Mouse (Mus musculus) testis, postnatal 10 days (tissue): ENCODE measurements around the gene Hes2.

Experiments used
- DNase-seq: peaks from one replicate; pipeline ENCODE4 v3.0.0; 2021; ENCODE audit warnings: low spot score

Gene Hes2

DNA sequence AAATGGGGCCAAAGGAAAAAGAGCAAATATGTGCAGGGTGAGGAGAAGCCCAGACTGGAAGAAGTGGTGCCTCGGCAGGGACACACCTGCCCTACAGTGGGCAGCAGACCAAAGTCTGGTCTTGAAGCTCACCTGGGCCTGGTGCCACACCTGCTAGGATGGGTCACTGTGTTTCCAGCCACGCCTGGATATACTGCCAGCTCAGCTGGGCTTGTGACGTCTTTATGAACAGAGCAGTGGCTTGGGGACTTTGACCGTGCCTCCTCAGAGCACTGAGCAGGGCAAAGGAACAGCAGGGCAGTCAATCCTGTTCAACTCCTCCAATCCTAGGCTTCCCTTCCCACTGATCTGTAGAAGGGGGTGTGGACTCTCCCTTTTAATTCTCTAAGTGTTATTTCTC is 2.1 kb downstream of the Hes2 start:
- no peak for DNase-seq

DNA sequence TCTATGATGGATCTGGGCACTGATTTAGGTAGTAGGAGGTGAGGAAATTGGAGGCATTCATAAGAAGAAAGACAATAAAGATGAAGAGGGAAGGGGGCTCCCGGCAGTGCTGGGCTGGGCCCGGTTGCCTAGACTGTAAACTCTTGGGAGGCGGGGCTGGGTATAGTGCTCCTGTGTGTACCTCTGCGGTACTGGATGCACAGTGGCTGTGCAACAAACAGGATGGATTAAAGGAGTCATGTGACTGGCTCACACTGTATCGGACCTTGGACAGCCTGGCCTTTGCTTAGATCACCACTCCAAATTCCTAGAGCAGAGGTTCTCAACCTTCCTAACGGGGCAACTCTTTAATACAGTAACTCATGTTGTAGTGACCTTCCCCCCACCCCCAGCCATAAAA is 2.9 kb downstream of the Hes2 start:
- DNase-seq: no peak

DNA sequence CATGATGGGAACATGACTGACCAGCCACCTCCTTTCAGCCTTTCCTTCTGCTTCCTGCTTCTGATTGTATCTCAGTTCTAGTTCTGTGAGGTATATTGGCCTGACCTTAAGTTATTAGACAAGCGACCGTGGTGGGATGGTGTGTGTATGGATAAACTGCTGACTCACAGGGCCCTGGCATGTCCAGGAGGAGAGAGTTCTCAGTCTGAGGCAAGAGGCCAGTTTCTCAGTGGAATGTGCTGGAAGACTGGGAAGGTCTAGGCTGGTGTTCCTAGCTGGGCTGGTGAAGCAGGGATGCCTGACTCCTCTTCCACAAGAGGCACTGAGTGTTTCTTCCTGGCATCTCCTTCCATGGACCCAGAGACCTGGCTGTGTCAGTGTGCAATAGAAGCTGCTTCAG is 4.1 kb downstream of the Hes2 start:
- no peak for DNase-seq

DNA sequence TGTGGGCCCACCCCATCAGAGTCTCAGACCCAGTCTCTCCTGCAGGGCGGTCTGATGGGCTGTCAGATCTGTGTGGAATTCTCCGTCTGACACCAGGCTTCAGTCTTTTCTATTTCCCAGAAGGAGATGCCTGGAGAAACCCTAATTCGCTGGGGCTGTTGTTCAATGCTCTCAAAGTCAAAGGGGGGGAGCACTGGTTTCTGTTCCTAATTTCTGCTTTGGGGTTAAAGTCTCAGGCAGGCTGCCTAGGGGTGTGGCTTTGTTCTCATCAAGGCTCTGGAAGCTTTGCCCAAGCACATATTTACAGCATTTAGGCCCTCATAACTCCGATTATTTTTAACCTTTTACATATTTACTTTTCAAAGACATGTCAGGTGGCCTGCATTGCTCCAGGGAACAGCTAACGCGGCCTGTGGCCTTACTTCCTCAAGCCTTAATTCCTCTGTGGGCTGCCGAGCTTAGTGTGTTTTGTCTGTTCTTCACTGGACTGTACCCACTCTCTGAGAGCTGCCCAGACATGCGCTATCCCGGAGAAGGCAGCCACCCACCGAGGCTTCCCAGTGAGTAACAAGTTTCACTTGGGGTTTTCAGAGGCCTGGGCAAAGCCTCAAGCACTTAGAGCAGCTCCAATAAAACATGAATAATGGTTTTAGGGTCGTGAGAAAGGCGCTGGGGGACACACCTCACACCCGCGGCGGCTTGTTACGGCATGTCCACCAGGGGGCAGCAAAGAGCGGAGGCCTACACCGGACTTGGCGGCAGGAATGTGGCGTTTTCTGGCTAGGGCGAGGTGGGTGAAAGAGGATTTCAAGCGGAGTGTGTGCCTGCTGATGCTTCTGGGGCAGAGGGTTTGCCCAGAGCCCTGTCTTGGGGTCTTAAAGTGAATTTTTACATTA is 6.6 kb downstream of the Hes2 start:
- peak; percentile 92 for DNase-seq

DNA sequence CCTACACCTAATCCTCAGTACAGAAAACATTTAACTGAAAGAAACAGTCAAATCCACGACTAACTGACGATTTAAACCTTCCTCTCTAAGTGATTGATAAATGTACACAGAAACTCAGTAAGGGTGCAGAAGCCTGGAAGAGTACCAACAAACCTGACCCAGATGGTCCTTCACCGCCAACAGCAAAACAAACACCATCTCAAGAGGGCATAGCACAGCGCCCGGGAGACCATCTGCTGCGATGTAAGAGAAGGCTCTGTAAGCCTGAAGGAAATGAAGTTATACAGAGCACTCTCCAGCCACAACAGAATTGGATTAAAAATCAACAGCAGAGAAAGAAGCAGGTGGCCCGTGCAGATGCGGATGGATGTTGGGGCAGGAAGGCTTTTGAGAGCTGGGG is 9.4 kb downstream of the Hes2 start:
- no peak for DNase-seq

DNA sequence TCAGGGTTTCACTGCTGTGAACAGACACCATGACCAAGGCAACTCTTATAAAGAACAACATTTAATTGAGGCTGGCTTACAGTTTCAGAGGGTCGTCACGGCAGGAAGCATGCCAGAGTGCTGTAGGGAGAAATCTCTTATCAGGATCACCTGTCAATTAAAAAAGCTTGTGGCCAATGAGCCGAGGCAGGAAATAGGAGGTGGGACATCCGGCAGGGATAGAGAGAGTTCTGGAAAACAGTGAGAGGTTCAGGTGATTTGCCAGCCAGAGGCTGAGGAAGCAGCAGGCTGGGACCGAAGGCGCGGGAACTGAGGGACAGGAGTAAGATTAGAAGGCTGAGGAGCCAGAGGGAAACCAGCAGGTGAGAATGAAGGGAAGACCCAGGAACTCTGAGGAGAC is 10.4 kb downstream of the Hes2 start:
- DNase-seq: no peak

DNA sequence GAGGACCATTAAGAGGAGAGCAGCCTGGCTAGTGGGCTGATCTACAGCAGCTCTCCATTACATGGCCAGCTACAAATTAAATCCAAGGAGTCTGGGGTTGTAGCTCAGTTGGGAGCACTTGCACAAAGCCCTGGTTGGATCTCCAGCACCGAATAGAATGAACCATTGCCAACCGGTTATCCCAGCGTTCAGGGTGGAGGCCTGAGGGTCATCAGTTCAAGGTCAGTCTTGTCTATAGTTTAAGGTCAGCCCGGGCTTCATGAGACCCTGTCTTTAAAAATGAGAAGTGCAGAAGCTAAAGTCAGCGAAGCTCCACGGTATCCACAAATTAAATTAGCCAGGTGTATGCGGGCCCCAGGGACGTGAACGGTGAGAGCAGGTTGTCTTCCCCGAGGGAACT is 11.6 kb downstream of the Hes2 start:
- no peak for DNase-seq

DNA sequence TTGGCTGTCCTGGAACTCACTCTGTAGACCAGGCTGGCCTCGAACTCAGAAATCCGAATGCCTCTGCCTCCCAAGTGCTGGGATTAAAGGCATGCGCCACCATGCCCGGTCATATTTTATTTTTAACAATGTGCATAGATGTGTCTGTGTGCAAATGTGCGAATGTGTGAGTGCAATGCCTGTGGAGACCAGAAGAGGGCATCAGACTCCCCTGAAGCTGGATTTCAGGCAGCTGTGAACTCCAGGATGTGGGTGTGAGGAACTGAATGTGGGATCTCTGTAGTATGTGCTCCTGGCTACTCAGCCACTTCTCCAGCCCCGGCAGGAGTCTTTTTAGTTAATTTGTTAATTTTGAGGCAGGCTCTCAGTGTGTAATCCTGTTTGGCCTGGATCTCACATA is 12.9 kb downstream of the Hes2 start:
- no peak for DNase-seq

DNA sequence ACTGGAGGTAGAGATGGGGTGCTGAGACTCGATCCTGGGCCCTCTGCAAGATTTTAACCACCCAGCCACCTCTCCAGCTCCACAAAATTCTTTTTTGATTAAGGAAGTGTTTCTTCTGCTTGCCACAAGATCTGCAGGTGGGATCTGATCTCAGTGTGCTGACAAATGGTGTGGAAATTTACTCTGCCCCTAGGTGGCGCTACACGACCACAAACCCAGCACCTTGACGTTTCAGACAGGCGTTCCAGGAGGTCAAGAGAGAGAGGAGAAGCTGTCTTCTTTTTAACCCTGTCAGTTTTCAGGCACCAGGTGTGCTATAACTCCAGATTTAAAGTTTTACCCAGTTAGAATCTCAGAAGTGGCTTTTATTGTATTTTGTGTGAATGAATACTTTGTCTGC is 14.4 kb downstream of the Hes2 start:
- DNase-seq: peak; percentile 85

DNA sequence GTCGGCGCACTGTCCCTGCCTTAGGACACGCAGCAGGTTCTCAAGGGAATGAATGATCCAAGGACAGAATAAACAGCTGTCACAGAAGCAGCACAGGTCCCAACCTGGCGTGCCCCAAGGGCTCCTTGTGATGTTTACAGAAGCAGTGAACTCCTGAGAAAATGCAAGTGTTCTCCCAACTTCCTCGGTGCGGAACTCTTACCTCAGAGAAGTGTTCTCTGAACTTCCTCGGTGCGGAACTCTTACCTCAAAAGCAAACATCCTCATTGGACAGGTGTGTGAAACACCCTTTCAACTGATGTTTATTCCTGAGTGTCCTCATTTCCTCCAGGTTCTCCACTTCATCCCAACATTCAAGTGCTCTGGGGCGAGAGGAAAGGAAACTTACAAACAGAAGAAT is 15.3 kb downstream of the Hes2 start:
- no peak for DNase-seq

DNA sequence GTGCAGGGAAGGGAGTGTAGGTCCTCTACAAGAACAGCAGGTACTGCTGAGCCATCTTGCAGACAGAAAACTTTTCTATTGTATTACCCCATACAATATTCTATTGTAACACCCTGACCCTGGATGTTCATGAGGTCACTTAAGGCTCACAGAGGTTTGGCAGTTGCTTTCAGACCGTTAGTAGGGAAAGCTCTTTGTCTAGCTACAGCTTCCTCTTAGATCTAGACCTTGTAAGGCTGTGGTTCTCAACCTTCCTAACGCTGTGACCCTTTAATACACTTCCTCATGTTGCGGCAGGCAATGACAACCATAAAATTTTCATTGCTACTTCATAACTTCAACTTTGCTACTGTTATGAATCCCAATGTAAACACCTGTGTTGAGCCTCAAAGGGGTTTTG is 18.0 kb downstream of the Hes2 start:
- DNase-seq: no peak

DNA sequence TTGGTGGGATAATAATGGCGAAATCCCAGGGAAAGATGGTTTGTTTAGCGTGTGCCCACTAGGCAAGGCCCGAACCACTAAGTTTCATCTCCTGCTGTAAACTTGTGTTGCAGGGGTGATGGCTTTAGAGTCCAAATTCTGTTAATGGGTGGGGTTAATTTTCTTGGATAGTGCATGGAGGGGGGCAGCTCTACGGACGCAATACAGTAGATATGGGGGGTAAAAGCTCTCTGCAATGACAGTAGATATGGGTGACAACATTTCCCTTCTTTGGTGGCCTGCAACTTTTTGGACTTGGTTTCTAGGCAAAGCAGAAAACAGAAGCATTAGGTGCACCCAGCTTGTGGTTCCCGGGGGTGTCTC is 18.5 kb downstream of the Hes2 start:
- DNase-seq: no peak

DNA sequence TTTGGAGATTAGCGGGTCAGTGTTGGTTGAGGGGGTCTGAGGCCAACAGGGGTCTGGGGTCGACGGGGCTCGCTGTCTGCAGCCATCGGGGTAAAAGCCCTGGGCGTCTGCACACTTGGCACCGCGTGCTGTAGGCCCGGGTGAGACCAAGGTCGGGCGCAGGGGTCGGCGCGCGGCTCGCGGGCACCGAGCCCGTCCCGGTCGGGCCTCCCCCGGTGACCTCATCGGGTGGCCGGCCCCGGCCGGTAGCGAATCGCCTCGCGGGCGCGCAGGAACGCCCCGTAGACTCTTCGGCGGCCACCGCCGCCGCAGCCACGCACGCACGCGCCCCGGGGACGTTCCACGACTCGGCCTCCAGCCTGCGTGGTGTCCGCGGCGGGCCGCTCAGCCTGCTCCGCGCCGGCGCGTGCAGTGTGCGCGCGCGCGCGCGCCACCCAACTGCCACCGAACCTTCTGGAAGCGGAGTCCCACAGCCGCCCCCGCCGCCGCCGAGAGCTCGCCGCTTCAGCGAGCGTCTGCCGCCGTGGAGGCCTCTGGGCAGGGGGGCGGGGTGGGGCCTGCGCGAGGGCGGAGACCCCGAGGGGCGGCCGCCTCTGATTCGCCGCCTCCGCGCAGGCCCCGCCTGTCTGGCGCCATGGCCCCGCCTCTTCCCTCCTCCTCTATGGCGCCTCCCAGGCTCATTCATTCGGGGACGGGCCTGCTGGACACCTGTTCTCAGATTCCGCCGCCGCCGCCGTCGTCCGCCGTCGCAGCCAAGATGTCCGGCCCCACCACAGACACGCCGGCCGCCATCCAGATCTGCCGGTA is 19.1 kb downstream of the Hes2 start, which contains the start of gene Acot7:
TSS of gene Acot7 (plus strand) at position 598 of the 807 bp plus-strand sequence.
- peak; percentile 97 for DNase-seq

DNA sequence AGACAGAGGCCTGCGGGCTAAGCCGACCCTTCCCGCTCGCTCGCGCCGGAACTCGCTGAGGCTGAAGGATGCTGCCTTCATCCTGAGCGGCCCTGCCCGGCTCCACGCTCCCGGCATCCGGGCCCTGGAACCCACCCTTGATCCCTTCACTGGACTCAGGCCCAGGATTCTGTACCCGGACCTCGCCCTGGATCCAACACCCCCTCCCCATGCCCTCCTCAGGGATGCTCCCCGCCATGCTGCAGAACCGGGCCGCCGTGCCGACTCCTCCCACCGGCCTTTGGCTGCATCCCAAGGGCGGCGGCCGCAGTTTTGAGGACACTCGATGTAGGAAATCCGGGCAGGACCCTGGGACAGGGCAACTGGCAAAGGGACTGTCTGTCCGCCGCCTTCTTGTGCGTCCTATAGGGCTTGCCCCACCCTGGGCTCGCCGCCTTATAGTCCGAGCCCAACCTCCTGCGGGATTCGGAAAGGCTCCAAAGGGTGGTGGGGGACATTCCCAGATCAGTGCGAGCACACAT is 19.7 kb downstream of the Hes2 start:
- DNase-seq: peak; percentile 75

DNA sequence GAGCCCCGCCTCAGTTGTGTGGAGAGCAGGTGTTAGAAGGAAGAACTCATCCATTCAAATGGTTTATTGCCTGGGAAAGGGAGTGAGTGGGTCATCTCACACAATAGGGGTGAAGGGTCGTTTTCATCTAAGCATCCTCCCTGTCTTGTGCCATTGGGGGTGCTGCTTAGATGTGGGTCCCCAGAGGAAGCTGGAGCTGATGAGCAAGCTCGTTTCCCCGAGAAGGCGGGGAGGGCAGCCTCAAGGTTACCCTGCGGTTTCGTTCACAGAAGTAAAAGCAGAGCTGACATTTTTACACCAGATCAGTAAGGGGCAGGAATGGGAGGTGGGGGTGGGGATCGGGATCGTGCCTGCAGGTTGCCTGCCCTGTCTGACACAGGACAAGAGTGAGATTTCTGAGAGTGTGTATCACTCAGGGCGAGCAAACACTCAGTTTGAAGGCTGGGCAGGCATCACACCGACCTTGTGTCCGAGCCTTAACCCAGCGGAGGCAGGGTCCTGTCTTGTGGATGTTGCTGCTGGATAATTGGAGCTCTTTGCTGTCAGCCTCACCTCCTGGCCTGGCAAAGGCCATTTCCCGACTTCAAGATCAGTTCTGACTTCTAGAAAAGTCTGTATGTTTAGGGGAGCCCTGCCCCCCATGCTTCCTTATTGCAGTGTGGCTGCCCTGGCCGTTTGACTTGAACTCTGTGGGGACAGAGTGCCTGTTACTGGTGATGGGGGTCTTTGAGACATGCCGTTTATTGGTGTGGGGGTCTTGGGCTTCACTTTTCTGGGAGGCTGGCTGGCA is 20.4 kb downstream of the Hes2 start:
- DNase-seq: no peak

DNA sequence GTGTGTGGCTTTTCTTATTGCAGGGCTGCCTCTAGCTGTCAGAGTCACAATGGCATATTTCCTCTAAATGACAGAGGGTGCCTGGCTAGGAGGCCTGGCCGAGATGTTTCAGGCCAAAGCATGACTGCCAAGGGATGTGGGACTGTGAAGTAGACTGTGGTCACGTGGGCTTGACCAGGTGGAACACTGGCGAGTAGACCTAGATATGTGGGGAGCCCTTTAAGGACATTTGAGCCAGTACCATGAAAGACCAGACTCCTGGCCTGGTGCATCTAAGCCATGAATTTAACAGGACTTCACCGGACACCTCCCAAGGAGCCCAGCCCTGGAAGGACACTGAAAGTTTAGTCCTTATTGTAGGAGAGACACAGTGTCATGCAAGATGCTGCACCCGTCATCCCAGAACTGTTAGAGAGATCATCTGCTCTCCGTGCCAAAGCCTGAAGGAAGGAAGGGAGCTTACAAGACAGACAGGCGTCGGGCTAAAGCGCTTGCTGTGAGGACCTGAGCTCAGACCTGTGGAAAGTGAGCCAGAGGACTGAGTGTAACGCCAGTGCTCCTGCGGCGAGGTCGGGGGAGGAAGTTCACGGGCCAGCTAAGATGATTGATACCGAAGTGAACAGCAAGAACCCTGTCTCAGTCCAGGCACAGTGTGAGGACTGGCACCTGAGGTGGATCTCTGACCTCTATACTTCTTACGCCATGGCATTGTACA is 21.4 kb downstream of the Hes2 start:
- DNase-seq: no peak

DNA sequence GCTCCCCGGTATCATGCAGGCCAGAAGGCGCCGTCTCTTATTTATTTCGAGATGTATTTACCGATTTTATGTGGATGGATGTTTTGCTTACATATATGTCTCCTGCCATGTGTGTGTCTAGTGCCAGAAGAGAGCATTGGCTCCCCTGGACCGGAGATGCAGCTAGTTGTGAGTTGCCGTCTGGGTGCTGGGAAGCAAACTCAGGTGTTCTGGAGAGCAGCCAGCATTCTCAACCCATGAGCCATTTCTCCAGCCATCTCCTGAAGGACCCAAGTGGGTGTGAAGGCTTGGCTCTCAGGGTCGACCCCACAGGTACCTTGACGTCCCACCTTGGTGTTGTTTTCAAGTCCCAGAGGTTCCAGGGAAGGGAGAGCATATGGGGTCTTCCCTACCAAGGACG is 23.5 kb downstream of the Hes2 start:
- DNase-seq: no peak

DNA sequence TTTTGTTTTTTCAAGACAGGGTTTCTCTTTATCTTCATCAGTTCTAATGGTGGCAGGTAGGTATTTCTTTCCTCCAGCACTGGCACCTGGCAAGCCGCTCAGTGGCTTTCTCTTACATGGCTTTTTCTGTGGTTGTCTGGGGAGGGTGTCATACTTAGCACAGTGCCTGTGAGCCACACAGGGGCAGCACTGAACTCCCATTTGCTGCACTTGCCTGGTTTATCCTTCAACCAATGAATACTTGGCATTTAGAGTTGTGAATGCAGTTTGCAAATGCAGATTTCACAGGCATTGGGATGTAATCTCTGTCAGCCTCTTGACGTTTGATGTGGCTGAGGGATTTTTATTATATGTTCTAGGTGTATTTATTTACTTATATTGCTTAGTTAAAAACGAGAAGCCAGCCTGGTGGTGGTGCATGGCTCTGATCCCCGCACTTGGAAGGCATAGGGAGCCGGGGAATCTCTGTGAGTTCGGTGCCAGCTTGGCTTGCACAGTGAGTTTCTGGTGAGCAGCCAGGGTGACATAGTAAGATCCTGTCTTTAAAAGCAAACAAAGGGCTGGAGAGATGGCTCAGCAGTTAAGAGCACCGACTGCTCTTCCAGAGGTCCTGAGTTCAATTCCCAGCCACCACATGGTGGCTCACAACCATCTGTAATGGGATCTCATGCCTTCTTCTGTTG is 25.8 kb downstream of the Hes2 start:
- DNase-seq: no peak

DNA sequence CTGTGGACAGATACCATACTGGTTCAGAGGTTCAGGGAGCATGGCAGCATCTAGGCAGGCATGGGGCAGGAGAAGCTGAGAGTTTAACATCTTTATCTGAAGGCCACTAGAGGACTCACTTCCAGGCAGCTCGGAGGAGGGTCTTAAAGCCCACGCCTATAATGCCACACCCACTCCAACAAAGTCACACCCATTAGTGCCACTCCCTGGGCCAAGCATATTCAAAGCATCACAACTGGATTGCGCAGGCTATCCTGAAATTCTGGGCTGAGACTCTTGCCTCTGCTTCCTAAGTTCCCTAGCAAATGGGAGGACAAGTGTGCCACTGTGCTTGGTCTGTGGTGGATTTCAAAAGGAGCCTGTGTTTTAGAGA is 26.5 kb downstream of the Hes2 start:
- DNase-seq: no peak

DNA sequence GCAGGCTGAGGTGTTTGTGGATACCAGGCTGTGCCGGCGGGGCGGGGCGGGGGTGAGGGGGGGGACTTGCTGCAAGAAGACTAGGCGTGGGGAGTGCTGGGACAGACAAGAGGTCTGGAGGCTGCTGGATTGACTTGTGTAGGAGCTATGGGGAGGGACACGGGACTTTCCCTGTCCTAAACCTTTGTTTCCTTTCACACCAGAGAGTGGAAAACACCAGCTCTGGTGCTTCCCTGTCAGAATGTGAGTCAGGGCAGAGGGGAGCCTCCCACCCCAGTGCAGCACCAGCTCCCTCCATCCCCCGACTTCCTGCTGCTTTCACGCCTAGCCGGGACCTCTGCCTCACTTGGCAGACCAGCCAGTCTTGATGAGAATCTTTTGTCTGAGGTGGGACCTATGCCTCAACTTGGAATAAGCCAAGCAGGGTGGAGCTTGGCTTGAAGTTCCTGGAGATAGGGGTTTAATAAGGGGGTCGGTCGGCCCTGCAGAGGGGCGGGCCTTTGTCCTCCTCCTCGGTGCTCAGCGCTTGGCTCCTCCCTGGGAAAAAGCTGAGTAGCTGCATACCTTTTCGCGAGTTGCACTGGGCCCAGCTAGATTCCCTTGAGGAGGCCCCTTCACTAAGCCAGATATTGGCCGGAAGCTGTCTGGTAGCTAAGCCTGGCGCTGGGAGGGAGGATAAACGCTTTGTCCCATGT is 27.0 kb downstream of the Hes2 start:
- no peak for DNase-seq
